Mouse (Mus musculus) gastrocnemius, postnatal 25 days (tissue): ENCODE measurements at regions not wholly inside any gene's neighbourhood (a gene's known extent, or its start where the extent isn't known, plus 50 kb on each side); places are given as distances from the start of the nearest gene placed in this dataset.

Experiments
- DNase-seq: peaks from one replicate; pipeline ENCODE4 v3.0.0; 2022
- microRNA-seq, 2 experiments: library from miRNA; unstranded; fragments of <30 nt; microRNA quantifications; one replicate each; pipeline ENCODE4 v1.2.0; 2021; ENCODE audit warnings: borderline replicate concordance in 2 of 2

DNA sequence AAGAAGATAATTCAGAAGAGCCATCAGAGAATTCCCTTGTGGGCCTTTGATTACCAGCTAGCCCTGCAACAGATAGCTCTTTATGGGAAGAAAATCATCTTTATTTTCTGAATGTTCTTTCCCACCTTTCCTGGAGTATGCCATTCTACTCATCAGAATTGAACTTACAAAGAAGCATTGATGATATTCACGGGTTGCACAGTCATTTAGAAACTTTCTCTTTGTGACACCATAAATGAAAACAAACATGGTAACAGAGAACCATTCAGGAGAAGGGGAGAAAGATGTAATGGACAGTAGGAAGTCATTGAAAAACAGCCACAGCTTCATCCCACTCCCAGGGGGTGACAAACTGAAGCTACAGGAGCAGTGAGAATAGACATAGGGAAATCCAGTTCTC lies 243.6 kb upstream of the Atp11b start:
- DNase-seq = no peak

- DNase-seq = no peak
These were observed 237.4 kb upstream of the Atp11b start for GRCm38 (mm10) chr3:35516517-35516916.

DNA sequence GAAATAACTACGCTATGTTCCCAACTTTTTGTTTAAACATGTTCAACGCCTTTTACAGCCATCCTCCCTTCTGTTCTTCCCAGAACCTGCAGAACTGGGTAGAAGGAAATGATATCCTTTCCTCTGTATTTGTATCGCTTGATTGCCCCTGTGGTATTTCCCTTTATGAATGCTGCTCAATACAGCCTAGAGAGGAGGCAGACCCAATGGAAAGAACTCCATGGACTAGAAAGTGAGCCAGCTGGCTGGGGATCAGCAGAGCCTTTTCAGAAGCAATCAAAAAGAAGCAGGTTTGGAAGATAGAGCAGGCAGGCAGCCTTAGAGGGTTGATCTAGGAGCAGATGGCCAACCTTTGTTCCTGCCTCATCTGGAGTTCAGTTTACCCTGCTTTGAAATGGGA lies 233.8 kb upstream of the Atp11b start:
- DNase-seq = no peak

- no peak for DNase-seq
These were observed 206.2 kb upstream of the Atp11b start for GRCm38 (mm10) chr3:35547696-35548095.

DNA sequence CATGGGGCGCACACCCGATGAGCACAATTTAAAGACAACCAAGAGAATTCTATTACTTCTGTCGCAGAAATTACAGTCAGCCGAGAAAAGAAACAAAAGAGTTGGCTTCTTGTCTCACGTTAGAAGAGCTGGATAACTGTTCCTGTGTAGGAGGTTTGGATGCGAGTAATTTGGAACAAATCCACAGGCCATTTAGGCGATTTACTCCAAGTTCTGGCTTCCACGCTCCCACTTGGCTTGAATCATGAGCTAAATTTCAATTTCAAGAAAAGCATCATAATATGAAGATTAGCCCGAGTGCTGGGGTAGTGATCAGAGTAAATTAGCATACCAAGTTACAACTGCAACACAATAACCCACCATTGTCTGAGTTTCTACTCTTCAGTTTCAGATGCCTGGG lies 202.1 kb upstream of the Atp11b start:
- DNase-seq = no peak

DNA sequence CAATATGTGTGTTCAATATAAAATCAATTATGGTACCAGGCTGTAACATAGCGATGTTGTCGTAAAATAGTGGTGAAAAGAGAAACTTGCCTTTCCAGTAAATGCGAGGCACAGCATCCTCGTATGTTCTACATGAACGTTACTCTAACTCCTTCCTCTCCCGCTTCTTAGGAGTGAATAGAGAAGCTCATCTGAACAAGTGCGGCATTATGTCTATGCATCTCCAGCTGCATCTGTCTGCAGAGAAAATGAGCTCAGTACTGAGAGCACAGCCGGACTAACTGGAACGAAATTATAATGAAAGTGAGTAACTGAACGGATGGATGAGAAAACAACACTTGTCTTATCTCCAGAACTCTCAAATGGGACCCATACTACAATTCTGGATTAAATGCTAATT lies 193.5 kb upstream of the Atp11b start:
- DNase-seq = no peak

- no peak for DNase-seq
These were observed 179.5 kb upstream of the Atp11b start for GRCm38 (mm10) chr3:35574402-35574801.

Small RNAs in the stretch of these regions (microRNA-seq; reads per million reads assigned to microRNA genes)
- 0 reads per million in 2 experiments for gene Gm25442
